Mouse (Mus musculus) activated CD4-positive, CD25-positive, alpha-beta regulatory T cell (primary cell): ENCODE measurements around the gene 2200002J24Rik. TPM values are rescaled to one million over a fixed set of nuclear protein-coding genes. Genes with fewer than 3 reads are reported as not detected.

Experiments
- polyA plus RNA-seq, 2 experiments: library from polyadenylated mRNA; unstranded; fragments of 100-300 nt; shearing (Covaris generic); gene quantifications; one replicate each; pipeline ENCODE4 v1.2.1; 2017

Gene 2200002J24Rik
- polyA plus RNA-seq, result not detected

GRCm38 (mm10) chr7:30698589-30698988 is at the start of gene 2200002J24Rik:
2200002J24Rik (plus strand) TSS chr7:30698926.

GRCm38 (mm10) chr7:30649591-30650540 is 48.9 kb upstream of the 2200002J24Rik start, which contains the start of gene Rbm42:
Rbm42 (minus strand) TSS chr7:30650317.

GRCm38 (mm10) chr7:30664529-30665200 is 34.1 kb upstream of the 2200002J24Rik start, which contains the start of gene Haus5:
Haus5 (minus strand) TSS chr7:30664994.

DNA sequence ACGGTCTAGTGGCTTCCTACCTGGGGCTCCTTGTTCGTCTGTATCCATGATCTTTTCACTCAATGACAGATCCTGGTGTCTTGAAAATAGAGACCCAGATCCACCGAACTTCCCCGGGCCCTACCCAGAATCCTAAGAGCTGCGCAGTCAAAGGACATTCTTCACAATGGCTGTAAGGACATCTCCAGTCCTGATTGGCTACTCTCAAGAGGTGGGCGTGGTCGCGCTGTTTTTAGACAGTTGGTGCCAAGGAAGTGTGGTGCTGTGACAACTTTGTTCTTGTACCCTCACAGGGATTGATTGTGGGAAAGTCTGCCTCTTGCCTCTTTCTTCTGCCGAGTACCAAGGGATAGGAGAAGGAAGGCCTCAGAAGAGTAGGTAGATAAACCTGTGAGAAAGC is 27.2 kb upstream of the 2200002J24Rik start, which contains the start of gene Pmis2:
TSS of gene Pmis2 (minus strand) at position 126 of the 400 bp plus-strand sequence.

DNA sequence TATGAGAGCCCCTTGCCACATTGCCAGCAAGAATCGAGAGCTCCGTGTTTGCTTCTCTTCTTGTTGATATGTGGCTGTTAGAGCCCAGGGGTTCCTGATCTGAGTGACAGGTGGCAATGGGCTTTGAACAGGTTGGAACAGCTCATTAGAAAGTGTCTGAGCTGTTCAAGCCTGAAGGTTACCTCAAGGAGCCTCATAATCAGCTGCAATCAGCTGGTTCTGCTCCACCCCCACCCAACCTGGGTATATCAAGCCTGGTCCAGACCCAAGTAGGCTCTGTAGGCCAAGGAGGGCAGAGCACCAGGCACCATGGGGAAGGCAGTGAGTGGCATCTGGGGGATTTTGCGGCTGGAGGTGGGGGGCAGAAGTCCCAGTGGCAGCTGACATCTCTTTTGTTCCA is 13.2 kb downstream of the 2200002J24Rik start, which contains the start of gene Atp4a:
TSS of gene Atp4a (plus strand) at position 268 of the 400 bp plus-strand sequence.

GRCm38 (mm10) chr7:30729396-30730063 is 30.8 kb downstream of the 2200002J24Rik start, which contains the start of gene Tmem147:
Tmem147 (minus strand) TSS chr7:30729540.

DNA sequence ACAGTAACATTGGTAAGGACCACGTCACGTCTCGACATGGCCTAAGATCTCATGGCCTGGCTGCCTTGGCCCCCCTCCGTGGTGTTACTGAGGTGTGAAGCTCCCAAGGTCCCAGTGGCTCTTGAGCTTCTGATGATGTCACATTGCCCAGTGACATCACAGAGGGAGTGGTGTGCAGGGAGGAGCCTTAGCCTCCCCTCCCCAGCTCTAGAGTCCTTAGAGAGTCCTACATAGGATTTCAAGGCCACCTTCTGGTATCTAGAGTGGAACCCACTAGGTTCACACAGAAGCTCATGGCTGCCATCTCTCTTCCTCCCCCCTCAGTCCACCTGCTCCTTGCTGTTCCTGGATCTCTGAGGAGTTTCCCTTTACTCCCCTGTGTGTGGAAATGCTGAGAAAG is 44.9 kb downstream of the 2200002J24Rik start, which contains the start of gene Gapdhs:
TSS of gene Gapdhs (minus strand) at position 65 of the 400 bp plus-strand sequence.

Other genes with a start within 250 kb of the 2200002J24Rik start
- gene Kirrel2, start 241.2 kb upstream of the 2200002J24Rik start, polyA plus RNA-seq, result not detected
- not detected for gene Nphs1, start 240.6 kb upstream of the 2200002J24Rik start, polyA plus RNA-seq
- not detected for gene Prodh2, start 205.3 kb upstream of the 2200002J24Rik start, polyA plus RNA-seq
- 1 to 10 TPM; 1.5 to 2.5 TPM for gene Arhgap33, start 163.9 kb upstream of the 2200002J24Rik start, polyA plus RNA-seq
- gene Hspb6, start 146.7 kb upstream of the 2200002J24Rik start, polyA plus RNA-seq, result 1 to 10 TPM; 1.9 to 4.1 TPM
- gene Proser3, start 146.6 kb upstream of the 2200002J24Rik start, polyA plus RNA-seq, result 1 to 10 TPM; 5.7 to 6.2 TPM
- 100 to 1,000 TPM in 1 of 2 experiments, 10 to 100 TPM in 1; 92.9 to 107 TPM for gene Lin37, start 139.1 kb upstream of the 2200002J24Rik start, polyA plus RNA-seq
- gene U2af1l4, start 135.6 kb upstream of the 2200002J24Rik start, polyA plus RNA-seq, result 10 to 100 TPM; 28.3 to 67.8 TPM
- 10 to 100 TPM; 53.5 to 82.4 TPM for gene Gm49396, start 135.6 kb upstream of the 2200002J24Rik start, polyA plus RNA-seq
- gene Psenen, start 135.3 kb upstream of the 2200002J24Rik start, polyA plus RNA-seq, result 100 to 1,000 TPM; 231 to 234 TPM
- 100 to 1,000 TPM in 1 of 2 experiments, 10 to 100 TPM in 1; 66.2 to 268 TPM for gene Igflr1, start 133.5 kb upstream of the 2200002J24Rik start, polyA plus RNA-seq
- 10 to 100 TPM; 14.9 to 15.1 TPM for gene Kmt2b, start 110.2 kb upstream of the 2200002J24Rik start, polyA plus RNA-seq
- gene Zbtb32, start 100.0 kb upstream of the 2200002J24Rik start, polyA plus RNA-seq, result 10 to 100 TPM; 12.9 to 34.9 TPM
- 1 to 10 TPM in 1 of 2 experiments, under 1 TPM in 1; 0.32 to 1.8 TPM for gene Upk1a, start 86.1 kb upstream of the 2200002J24Rik start, polyA plus RNA-seq
- 100 to 1,000 TPM; 713 to 756 TPM for gene Cox6b1, start 72.8 kb upstream of the 2200002J24Rik start, polyA plus RNA-seq
- not detected for gene Etv2, start 63.1 kb upstream of the 2200002J24Rik start, polyA plus RNA-seq
- 100 to 1,000 TPM; 125 to 166 TPM for gene Rbm42, start 48.6 kb upstream of the 2200002J24Rik start, polyA plus RNA-seq
- 10 to 100 TPM; 18.3 to 29.7 TPM for gene Haus5, start 33.9 kb upstream of the 2200002J24Rik start, polyA plus RNA-seq
- gene Pmis2, start 27.3 kb upstream of the 2200002J24Rik start, polyA plus RNA-seq, result under 1 TPM in 1 of 2 experiments, not detected in 1; 0.50 TPM
- gene Atp4a, start 13.3 kb downstream of the 2200002J24Rik start, polyA plus RNA-seq, result under 1 TPM in 1 of 2 experiments, not detected in 1; 0.34 TPM
- 100 to 1,000 TPM in 1 of 2 experiments, 10 to 100 TPM in 1; 85.3 to 135 TPM for gene Tmem147, start 30.6 kb downstream of the 2200002J24Rik start, polyA plus RNA-seq
- under 1 TPM; 0.34 to 0.55 TPM for gene Gapdhs, start 44.8 kb downstream of the 2200002J24Rik start, polyA plus RNA-seq
- 1 to 10 TPM in 1 of 2 experiments, not detected in 1; 2.9 TPM for gene Sbsn, start 52.5 kb downstream of the 2200002J24Rik start, polyA plus RNA-seq
- not detected for gene Dmkn, start 64.8 kb downstream of the 2200002J24Rik start, polyA plus RNA-seq
- not detected for gene Krtdap, start 89.0 kb downstream of the 2200002J24Rik start, polyA plus RNA-seq
- under 1 TPM; 0.27 to 0.69 TPM for gene Ffar2, start 124.8 kb downstream of the 2200002J24Rik start, polyA plus RNA-seq
- not detected for gene Ffar3, start 157.3 kb downstream of the 2200002J24Rik start, polyA plus RNA-seq
- under 1 TPM in 1 of 2 experiments, not detected in 1; 0.11 TPM for gene Ffar1, start 162.6 kb downstream of the 2200002J24Rik start, polyA plus RNA-seq
- gene Cd22, start 181.4 kb downstream of the 2200002J24Rik start, polyA plus RNA-seq, result 1 to 10 TPM; 5.6 to 8.0 TPM
- gene Mag, start 215.9 kb downstream of the 2200002J24Rik start, polyA plus RNA-seq, result under 1 TPM in 1 of 2 experiments, not detected in 1; 0.47 TPM
- gene Hamp2, start 225.8 kb downstream of the 2200002J24Rik start, polyA plus RNA-seq, result not detected
- gene Hamp, start 245.1 kb downstream of the 2200002J24Rik start, polyA plus RNA-seq, result under 1 TPM in 1 of 2 experiments, not detected in 1; 0.76 TPM